Mouse (Mus musculus) bone marrow, adult 2 months (tissue): ENCODE data around the gene Washc2.

Experiments
- CTCF ChIP-seq: fragments of 200-500 bp; IDR thresholded peaks from 2 replicates; pipeline ENCODE4 v1.5.1; 2011; ENCODE audit warnings: low read length, control low read depth; ENCODE audit not compliant: control insufficient read depth, insufficient read depth
- POLR2A ChIP-seq: fragments of 200-500 bp; IDR thresholded peaks from 2 replicates; pipeline ENCODE4 v1.6.1; 2011; ENCODE audit warnings: low read depth, mild to moderate bottlenecking, control low read depth, low read length, borderline replicate concordance; ENCODE audit not compliant: control insufficient read depth

GRCm38 (mm10) chr6:116260481-116260880, 52.6 kb downstream of the Washc2 start:
- TF ChIP-seq POLR2A (no peak), CTCF (no peak)
